Mouse (Mus musculus) hindbrain, embryonic 12.5 days (tissue): Measurements from ENCODE around the gene Myoc. TPM values are rescaled to one million over a fixed set of nuclear protein-coding genes. Genes with fewer than 3 reads are reported as not detected.

Source experiments
- ATAC-seq: fragments of 200-750 bp; cut with Nextera tagmentation; 2 replicates; pipeline ENCODE4 v1.8.0; 2017; ENCODE audit warnings: moderate TSS enrichment; ENCODE audit not compliant: low FRiP score
- H3K27ac ChIP-seq: fragments of 300-500 bp; sonication (generic); 2 replicates; pipeline ENCODE4 v1.5.1; 2016; ENCODE audit warnings: mild to moderate bottlenecking
- H3K27me3 ChIP-seq: fragments of 300-500 bp; sonication (generic); 2 replicates; pipeline ENCODE4 v1.6.1; 2016; ENCODE audit warnings: mild to moderate bottlenecking
- H3K36me3 ChIP-seq: fragments of 300-500 bp; sonication (generic); 2 replicates; pipeline ENCODE4 v1.6.1; 2016; ENCODE audit warnings: mild to moderate bottlenecking
- H3K4me1 ChIP-seq: fragments of 300-500 bp; sonication (generic); 2 replicates; pipeline ENCODE4 v1.6.1; 2016
- H3K4me2 ChIP-seq: fragments of 300-500 bp; sonication (generic); replicated peaks from 2 replicates; pipeline ENCODE4 v1.6.1; 2016; ENCODE audit warnings: mild to moderate bottlenecking
- H3K4me3 ChIP-seq: fragments of 300-500 bp; sonication (generic); 2 replicates; pipeline ENCODE4 v1.5.1; 2016; ENCODE audit warnings: mild to moderate bottlenecking
- H3K9ac ChIP-seq: fragments of 300-500 bp; sonication (generic); 2 replicates; pipeline ENCODE4 v1.6.1; 2016; ENCODE audit warnings: mild to moderate bottlenecking, moderate library complexity
- H3K9me3 ChIP-seq: fragments of 300-500 bp; sonication (generic); replicated peaks from 2 replicates; pipeline ENCODE4 v1.6.1; 2016; ENCODE audit warnings: mild to moderate bottlenecking
- WGBS: fragments of 180-500 bp; shearing (Covaris S2); methylation state at CpG from one replicate; pipeline ENCODE4 v1.1.7; 2016; 5-methylcytosine and 5-hydroxymethylcytosine counted together
- polyA plus RNA-seq: library from polyadenylated mRNA; unstranded; fragments of >200 nt; fragmentation: Nextera tagmentation; extraction: Ambion mirVana; gene quantifications from 2 replicates; pipeline ENCODE4 v1.2.1, GENCODE M21; 2016

Gene Myoc
- polyA plus RNA-seq = not detected in 2 replicates

- no peak within 1 kb of the TSS for H3K9ac ChIP-seq
- no peaks in the 10 kb centered on the region for H3K9me3 ChIP-seq
- WGBS = 85% methylated on average over 10 of the region's 10 CpGs
- H3K4me1 ChIP-seq = 0 out of 2 replicates have a peak, but pooled peaks cover 2% of the 10 kb centered on the region
- no peak within 1 kb of the TSS for H3K27ac ChIP-seq
- no peaks in the 10 kb centered on the region for H3K36me3 ChIP-seq
- H3K4me2 ChIP-seq = no peak within 1 kb of the TSS
- no peak within 1 kb of the TSS for H3K4me3 ChIP-seq
- no peaks in the 10 kb centered on the region for H3K27me3 ChIP-seq
- ATAC-seq = no peak
Observed at GRCm38 (mm10) chr1:162639051-162639750, at the start of gene Myoc. Gene Myoc (plus strand): TSS chr1:162639155.

- Histone ChIP-seq H3K9ac (0 out of 2 replicates have a peak overlapping the region, but pooled peaks have one; percentile 5), H3K4me1 (peaks cover 4% of the 10 kb centered on the region), H3K4me3 (no peak overlapping the region), H3K36me3 (peaks cover 10% of the 10 kb centered on the region; the same call in 1 of the 2 replicates), H3K27me3 (no peaks in the 10 kb centered on the region), H3K4me2 (peak overlapping the region; percentile 24; the same call in 1 of the 2 replicates), H3K9me3 (no peaks in the 10 kb centered on the region), H3K27ac (no peak overlapping the region)
- 7% methylated on average over 9 of the region's 9 CpGs for WGBS
- ATAC-seq = peak; percentile 88
Observed at GRCm38 (mm10) chr1:162589443-162589842, 49.5 kb upstream of the Myoc start.

- peaks cover 10% of the 10 kb centered on the region; the same call in 1 of the 2 replicates for H3K36me3 ChIP-seq
- no peak overlapping the region for H3K4me2 ChIP-seq
- no peaks in the 10 kb centered on the region for H3K9me3 ChIP-seq
- H3K4me1 ChIP-seq = peaks cover 4% of the 10 kb centered on the region
- WGBS = 67% methylated on average over 8 of the region's 8 CpGs
- no peak overlapping the region for H3K27ac ChIP-seq
- H3K9ac ChIP-seq = no peak overlapping the region
- H3K27me3 ChIP-seq = no peaks in the 10 kb centered on the region
- peak; percentile 72 for ATAC-seq
- no peak overlapping the region for H3K4me3 ChIP-seq
Observed at GRCm38 (mm10) chr1:162590415-162590997, 48.4 kb upstream of the Myoc start.

- no peaks in the 10 kb centered on the region for H3K4me1 ChIP-seq
- H3K9ac ChIP-seq = no peak overlapping the region
- H3K4me2 ChIP-seq = no peak overlapping the region
- H3K9me3 ChIP-seq = no peaks in the 10 kb centered on the region
- peaks cover 14% of the 10 kb centered on the region for H3K36me3 ChIP-seq
- no peak overlapping the region for H3K4me3 ChIP-seq
- no peak overlapping the region for H3K27ac ChIP-seq
- ATAC-seq = no peak
- 83% methylated on average over 3 of the region's 3 CpGs for WGBS
- H3K27me3 ChIP-seq = no peaks in the 10 kb centered on the region
Observed at GRCm38 (mm10) chr1:162597379-162598102, 41.4 kb upstream of the Myoc start.

GRCm38 (mm10) chr1:162599617-162600016 lies 39.3 kb upstream of the Myoc start:
- Histone ChIP-seq H3K36me3 (peaks cover 14% of the 10 kb centered on the region), H3K27me3 (no peaks in the 10 kb centered on the region), H3K4me3 (no peak overlapping the region), H3K27ac (no peak overlapping the region), H3K9ac (no peak overlapping the region), H3K4me2 (no peak overlapping the region), H3K9me3 (no peaks in the 10 kb centered on the region), H3K4me1 (no peaks in the 10 kb centered on the region)
- no peak for ATAC-seq
- WGBS = 95% methylated on average over 5 of the region's 5 CpGs

GRCm38 (mm10) chr1:162601288-162601687 lies 37.7 kb upstream of the Myoc start:
- H3K4me3 ChIP-seq = no peak overlapping the region
- no peak overlapping the region for H3K9ac ChIP-seq
- no peak overlapping the region for H3K4me2 ChIP-seq
- WGBS = 44% methylated on average over 4 of the region's 4 CpGs
- peak; percentile 83 for ATAC-seq
- H3K4me1 ChIP-seq = no peaks in the 10 kb centered on the region
- no peaks in the 10 kb centered on the region for H3K27me3 ChIP-seq
- no peak overlapping the region for H3K27ac ChIP-seq
- H3K36me3 ChIP-seq = peaks cover 14% of the 10 kb centered on the region
- no peaks in the 10 kb centered on the region for H3K9me3 ChIP-seq

- 26% methylated on average over 1 of the region's 1 CpGs for WGBS
- Histone ChIP-seq H3K4me3 (no peak overlapping the region), H3K27me3 (no peaks in the 10 kb centered on the region), H3K9me3 (no peaks in the 10 kb centered on the region), H3K36me3 (no peaks in the 10 kb centered on the region), H3K4me2 (no peak overlapping the region), H3K9ac (no peak overlapping the region), H3K4me1 (no peaks in the 10 kb centered on the region), H3K27ac (no peak overlapping the region)
- no peak for ATAC-seq
Observed at GRCm38 (mm10) chr1:162608127-162608526, 30.8 kb upstream of the Myoc start.

- no peak overlapping the region for H3K4me2 ChIP-seq
- no peaks in the 10 kb centered on the region for H3K4me1 ChIP-seq
- 39% methylated on average over 9 of the region's 9 CpGs for WGBS
- no peaks in the 10 kb centered on the region for H3K27me3 ChIP-seq
- ATAC-seq = peak; percentile 69; the same call in 1 of the 2 replicates
- H3K9me3 ChIP-seq = no peaks in the 10 kb centered on the region
- no peak overlapping the region for H3K9ac ChIP-seq
- H3K4me3 ChIP-seq = no peak overlapping the region
- no peaks in the 10 kb centered on the region for H3K36me3 ChIP-seq
- no peak overlapping the region for H3K27ac ChIP-seq
Observed at GRCm38 (mm10) chr1:162609633-162610250, 29.2 kb upstream of the Myoc start.

- Histone ChIP-seq H3K4me2 (no peak overlapping the region), H3K9me3 (no peaks in the 10 kb centered on the region), H3K4me1 (no peaks in the 10 kb centered on the region), H3K36me3 (no peaks in the 10 kb centered on the region), H3K27me3 (no peaks in the 10 kb centered on the region), H3K9ac (no peak overlapping the region), H3K27ac (no peak overlapping the region), H3K4me3 (no peak overlapping the region)
- 55% methylated on average over 4 of the region's 4 CpGs for WGBS
- no peak for ATAC-seq
Observed at GRCm38 (mm10) chr1:162611191-162611590, 27.8 kb upstream of the Myoc start.

GRCm38 (mm10) chr1:162615511-162615910 lies 23.4 kb upstream of the Myoc start:
- no peaks in the 10 kb centered on the region for H3K9me3 ChIP-seq
- H3K9ac ChIP-seq = no peak overlapping the region
- H3K36me3 ChIP-seq = no peaks in the 10 kb centered on the region
- H3K4me2 ChIP-seq = no peak overlapping the region
- ATAC-seq = peak; percentile 87
- H3K27me3 ChIP-seq = no peaks in the 10 kb centered on the region
- no peak overlapping the region for H3K4me3 ChIP-seq
- no peaks in the 10 kb centered on the region for H3K4me1 ChIP-seq
- no peak overlapping the region for H3K27ac ChIP-seq
- WGBS = 78% methylated on average over 1 of the region's 1 CpGs

- no peak overlapping the region for H3K9ac ChIP-seq
- H3K4me2 ChIP-seq = no peak overlapping the region
- WGBS = 68% methylated on average over 4 of the region's 4 CpGs
- no peaks in the 10 kb centered on the region for H3K36me3 ChIP-seq
- no peaks in the 10 kb centered on the region for H3K9me3 ChIP-seq
- no peaks in the 10 kb centered on the region for H3K27me3 ChIP-seq
- H3K27ac ChIP-seq = no peak overlapping the region
- no peak overlapping the region for H3K4me3 ChIP-seq
- ATAC-seq = no peak
- peaks cover 3% of the 10 kb centered on the region for H3K4me1 ChIP-seq
Observed at GRCm38 (mm10) chr1:162620487-162620886, 18.5 kb upstream of the Myoc start.

GRCm38 (mm10) chr1:162623895-162624294 lies 15.1 kb upstream of the Myoc start:
- peak; percentile 46 for ATAC-seq
- H3K27ac ChIP-seq = no peak overlapping the region
- WGBS = 39% methylated on average over 4 of the region's 4 CpGs
- H3K27me3 ChIP-seq = no peaks in the 10 kb centered on the region
- no peak overlapping the region for H3K4me2 ChIP-seq
- no peak overlapping the region for H3K4me3 ChIP-seq
- H3K4me1 ChIP-seq = peaks cover 3% of the 10 kb centered on the region
- H3K9ac ChIP-seq = no peak overlapping the region
- no peaks in the 10 kb centered on the region for H3K36me3 ChIP-seq
- H3K9me3 ChIP-seq = no peaks in the 10 kb centered on the region
